Mouse (Mus musculus) right cerebral cortex, postnatal 14 days (tissue): ENCODE results near the gene Gm7029.

Experiments used
- DNase-seq: peaks from one replicate; pipeline ENCODE4 v3.0.0; 2022

The Gm7029 gene

DNA sequence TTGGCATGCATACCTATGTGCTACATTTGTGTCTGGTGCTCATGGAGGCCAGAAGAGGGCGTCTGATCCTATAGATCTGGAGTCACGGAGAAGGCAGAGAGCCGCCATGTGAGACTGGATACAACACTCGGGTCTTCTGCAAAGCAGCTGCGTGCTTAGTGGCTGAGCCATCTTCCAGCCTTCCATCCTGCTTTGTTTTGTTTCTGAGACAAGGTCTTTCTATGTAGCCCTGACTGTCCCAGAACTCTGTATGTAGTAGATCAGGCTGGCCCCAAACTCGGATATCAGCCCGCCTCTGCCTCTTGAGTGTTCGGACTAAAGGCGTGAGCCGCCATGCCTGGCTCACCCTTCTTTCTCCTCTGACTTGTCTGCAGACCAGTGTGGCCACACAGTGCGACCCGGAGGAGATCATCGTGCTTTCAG lies 41.3 kb downstream of the Gm7029 start:
- no peak for DNase-seq

DNA sequence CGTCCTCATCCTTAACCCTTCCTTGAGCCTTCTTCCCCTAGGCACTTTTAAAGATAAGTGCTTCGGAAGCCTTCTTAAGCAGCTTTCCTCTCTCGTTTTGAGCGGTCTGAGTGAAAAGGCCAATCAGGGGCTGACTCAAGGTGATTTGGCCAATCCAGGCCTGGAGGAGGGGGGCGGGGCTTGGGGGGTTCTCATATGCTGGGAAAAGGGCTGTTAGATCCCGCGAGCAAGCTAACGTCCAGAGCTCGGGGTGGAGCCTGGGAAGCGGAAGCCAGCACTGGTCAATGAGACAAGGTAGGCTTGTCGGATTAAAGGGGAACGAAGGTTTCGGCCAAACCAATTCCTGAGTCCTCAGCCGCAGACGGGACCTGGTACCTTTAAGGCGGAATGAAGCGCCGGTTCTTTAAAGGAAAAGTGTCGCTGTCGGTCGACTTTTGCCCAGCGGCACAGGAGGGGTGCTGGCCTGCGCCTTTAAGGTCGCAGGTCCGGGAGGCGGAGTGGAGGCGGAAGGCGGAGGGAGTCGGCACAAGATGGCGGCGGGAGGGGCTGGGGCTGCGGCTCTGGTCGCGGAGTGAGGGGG lies 42.1 kb downstream of the Gm7029 start, which contains the start of the genes Tapbp and Zbtb22:
Gene Tapbp, plus strand, starts transcription at position 229 of the 580 bp plus-strand sequence.
Gene Zbtb22, plus strand, starts transcription at position 234 of the 580 bp plus-strand sequence.
- peak; percentile 93 for DNase-seq

- no peak for DNase-seq
Observed at GRCm38 (mm10) chr17:33916294-33916693, 42.7 kb downstream of the Gm7029 start.

GRCm38 (mm10) chr17:33916847-33917655 lies 43.4 kb downstream of the Gm7029 start:
- no peak for DNase-seq

DNA sequence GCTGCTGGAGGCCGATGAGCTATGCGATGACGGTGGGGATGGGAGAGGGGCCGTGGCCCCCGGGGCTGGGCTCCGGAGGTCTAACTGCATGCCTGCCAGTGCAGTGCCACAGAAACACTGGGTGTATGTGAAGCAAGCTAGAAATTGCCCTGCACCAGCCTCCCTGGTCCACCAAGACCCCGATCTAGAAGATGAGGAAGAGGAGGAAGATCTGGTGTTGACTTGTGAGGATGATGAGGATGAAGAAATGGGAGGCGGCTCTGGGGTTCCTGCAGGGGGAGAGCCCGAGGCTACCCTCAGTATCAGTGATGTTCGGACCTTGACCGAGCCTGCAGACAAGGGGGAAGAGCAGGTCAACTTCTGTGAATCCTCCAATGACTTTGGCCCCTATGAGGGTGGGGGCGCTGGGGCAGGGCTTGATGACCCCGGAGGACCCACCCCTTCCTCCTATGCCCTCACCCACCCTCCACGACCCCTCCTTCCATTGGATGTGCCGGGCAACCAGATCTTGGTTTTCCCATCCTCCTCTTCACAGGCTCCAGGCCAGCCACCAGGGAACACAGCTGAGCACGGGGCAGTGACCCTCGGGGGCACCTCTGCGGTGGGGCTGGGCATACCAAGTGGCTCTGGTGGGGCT lies 44.1 kb downstream of the Gm7029 start:
- no peak for DNase-seq

DNA sequence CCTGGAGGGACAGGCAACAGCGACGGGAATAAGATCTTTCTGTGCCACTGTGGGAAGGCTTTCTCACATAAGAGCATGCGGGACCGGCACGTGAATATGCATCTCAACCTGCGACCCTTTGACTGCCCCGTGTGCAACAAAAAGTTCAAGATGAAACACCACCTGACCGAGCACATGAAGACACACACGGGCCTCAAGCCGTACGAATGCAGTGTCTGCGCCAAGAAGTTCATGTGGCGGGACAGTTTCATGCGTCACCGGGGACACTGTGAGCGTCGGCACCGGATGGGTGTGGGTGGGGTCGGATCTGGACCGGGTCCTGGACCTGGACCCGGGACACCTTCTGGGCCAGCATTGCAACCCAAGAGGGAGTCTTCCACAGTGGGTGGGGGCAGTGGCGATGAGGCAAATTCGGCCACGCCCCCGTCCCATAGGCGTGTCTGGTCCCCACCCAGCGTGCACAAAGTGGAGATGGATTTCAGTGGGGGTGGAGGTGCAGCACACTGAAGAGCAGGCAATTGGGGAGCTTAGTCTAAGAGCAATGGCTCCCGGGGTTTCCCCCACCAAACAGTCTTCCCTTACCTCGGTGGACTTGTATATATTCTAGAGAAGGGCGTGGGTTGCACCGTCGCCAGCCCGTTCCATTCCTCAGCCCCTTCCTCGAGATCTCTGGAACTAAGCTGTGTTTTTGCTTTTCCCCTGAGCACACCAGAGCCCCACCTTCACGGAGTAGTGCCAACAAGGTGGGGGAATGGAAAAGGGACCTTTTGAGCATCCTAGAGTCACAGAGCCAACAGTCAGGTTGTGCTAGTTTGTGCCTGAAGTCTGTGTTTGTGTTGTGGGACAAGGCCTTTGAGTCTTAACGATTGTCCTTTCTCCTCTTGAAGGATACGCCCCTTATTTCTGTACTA lies 44.9 kb downstream of the Gm7029 start:
- no peak for DNase-seq

GRCm38 (mm10) chr17:33919351-33920281 lies 46.0 kb downstream of the Gm7029 start:
- peak; percentile 48 for DNase-seq

DNA sequence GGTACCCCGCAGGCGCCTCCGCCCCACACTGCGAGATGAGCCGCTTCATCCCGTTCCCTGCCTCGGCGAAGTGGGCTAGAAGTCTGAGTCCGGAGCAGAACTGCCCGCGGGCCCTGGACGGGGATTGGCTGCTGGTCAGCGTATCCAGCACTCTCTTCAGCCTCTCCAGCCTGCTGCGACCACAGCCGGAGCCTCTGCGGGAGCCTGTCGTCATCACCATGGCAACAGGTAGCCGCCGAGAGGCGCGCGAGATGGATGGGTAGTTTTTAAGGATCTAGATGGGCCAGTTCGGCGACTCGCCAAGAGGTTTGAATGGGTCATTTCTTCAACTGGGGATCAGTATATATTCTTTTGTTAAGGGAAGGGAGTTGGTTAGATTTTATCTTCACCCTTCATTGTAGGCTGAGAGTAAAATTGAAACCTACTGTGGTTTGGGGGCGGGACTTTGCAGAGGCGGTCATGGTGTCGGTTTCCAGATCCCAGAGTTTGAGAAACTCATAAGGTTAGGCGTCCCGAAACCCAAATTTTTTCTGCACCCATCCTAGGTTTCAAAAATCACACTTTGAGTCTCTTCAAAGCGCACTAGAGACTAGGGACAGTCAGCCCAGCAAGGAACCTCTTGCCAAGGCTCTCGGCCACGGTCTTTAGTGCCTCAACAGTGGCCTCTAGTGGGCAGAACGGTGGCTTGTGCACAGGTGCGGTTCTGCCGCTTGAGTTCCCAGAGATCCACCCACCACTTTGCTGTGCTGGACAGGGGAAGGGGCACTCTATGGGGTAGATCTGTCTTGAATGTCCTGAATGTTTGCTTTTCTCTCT lies 46.9 kb downstream of the Gm7029 start:
- DNase-seq, result peak; percentile 80

- DNase-seq, result no peak
Observed at GRCm38 (mm10) chr17:33921361-33921760, 47.7 kb downstream of the Gm7029 start.
